Mouse (Mus musculus) T-helper 17 cell (primary cell): ENCODE data around the gene Rad9a.

ENCODE experiments used
- in situ Hi-C, 2 experiments: fragments of 300-600 bp; cut with MboI, MseI; formaldehyde crosslinking; loops; 1 replicate in 1 of 2; 2 replicates in 1 of 2; pipeline ENCODE4 v1.15.1; 2025; ENCODE audit warnings: high pct_unique_total_duplicates in 2 of 2

Rad9a gene

GRCm38 (mm10) chr19:4194021-4194724 is 7.3 kb downstream of the Rad9a start:
- in situ Hi-C loops = no loop called here

GRCm38 (mm10) chr19:4193129-4193528 is 8.3 kb downstream of the Rad9a start:
- in situ Hi-C loops = no loop called here

- in situ Hi-C loops = no loop called here
Measured at GRCm38 (mm10) chr19:4192251-4192985, 9.0 kb downstream of the Rad9a start.

- in situ Hi-C loops = no loop called here
Measured at GRCm38 (mm10) chr19:4191528-4192250, 9.8 kb downstream of the Rad9a start, which contains the start of gene Ppp1ca. Gene Ppp1ca (plus strand): TSS chr19:4192065.

GRCm38 (mm10) chr19:4190831-4191334 is 10.6 kb downstream of the Rad9a start, which contains the start of gene Tbc1d10c:
Gene Tbc1d10c (minus strand): TSS chr19:4191284.
- in situ Hi-C loops = no loop called here

GRCm38 (mm10) chr19:4189051-4189620 is 12.3 kb downstream of the Rad9a start:
- in situ Hi-C loops = loop anchor here in 1 of 2 experiments (10.0 kb wide), 1 partner anchor 614 kb away; the partner anchor contains the start of gene Ppp6r3

GRCm38 (mm10) chr19:4187303-4187702 is 14.2 kb downstream of the Rad9a start:
- in situ Hi-C loops = loop anchor here in 1 of 2 experiments (10.0 kb wide), 1 partner anchor 613 kb away; the partner anchor contains the start of gene Ppp6r3

GRCm38 (mm10) chr19:4184976-4185975 is 16.2 kb downstream of the Rad9a start:
- in situ Hi-C loops = loop anchor here in 1 of 2 experiments (10.0 kb wide), 1 partner anchor 610 kb away; the partner anchor contains the start of gene Ppp6r3

GRCm38 (mm10) chr19:4183689-4184088 is 17.8 kb downstream of the Rad9a start:
- in situ Hi-C loops = loop anchor here in 1 of 2 experiments (10.0 kb wide), 1 partner anchor 609 kb away; the partner anchor contains the start of gene Ppp6r3

GRCm38 (mm10) chr19:4181892-4182291 is 19.6 kb downstream of the Rad9a start:
- in situ Hi-C loops = loop anchor here in 1 of 2 experiments (10.0 kb wide), 1 partner anchor 607 kb away; the partner anchor contains the start of gene Ppp6r3

- in situ Hi-C loops = loop anchor here in 1 of 2 experiments (10.0 kb wide), 1 partner anchor 606 kb away; the partner anchor contains the start of gene Ppp6r3
Measured at GRCm38 (mm10) chr19:4180411-4180810, 21.1 kb downstream of the Rad9a start.

- in situ Hi-C loops = no loop called here
Measured at GRCm38 (mm10) chr19:4175368-4175947, 26.0 kb downstream of the Rad9a start, which contains the start of gene Carns1. Gene Carns1 (minus strand): TSS chr19:4175479.

GRCm38 (mm10) chr19:4172925-4173324 is 28.5 kb downstream of the Rad9a start:
- in situ Hi-C loops = no loop called here

GRCm38 (mm10) chr19:4171393-4172290 is 29.8 kb downstream of the Rad9a start:
- in situ Hi-C loops = no loop called here

- in situ Hi-C loops = no loop called here
Measured at GRCm38 (mm10) chr19:4170723-4171392, 30.6 kb downstream of the Rad9a start.

GRCm38 (mm10) chr19:4169810-4170209 is 31.7 kb downstream of the Rad9a start:
- in situ Hi-C loops = no loop called here

GRCm38 (mm10) chr19:4169378-4169784 is 32.1 kb downstream of the Rad9a start:
- in situ Hi-C loops = no loop called here
